Mouse (Mus musculus): ENCODE measurements around the gene Gm20388.

- TF ChIP-seq CTCF (IDR thresholded peaks at IDR 0.05; ENCODE audit: low read depth) (no peak), EP300 (IDR thresholded peaks at IDR 0.05; ENCODE audit: low read depth) (no peak)
These were observed 3588.9 kb downstream of the Gm20388 start for GRCm38 (mm10) chr8:123499556-123499955.
